Mouse (Mus musculus): ENCODE measurements at regions not wholly inside any gene's neighbourhood (a gene's known extent, or its start where the extent isn't known, plus 50 kb on each side); places are given as distances from the start of the nearest gene placed in this dataset.

GRCm38 (mm10) chr17:3248875-3249274 is 77.5 kb upstream of the Tiam2 start:
- no peak for TF ChIP-seq POLR2A (IDR thresholded peaks at IDR 0.05; ENCODE audit: insufficient read depth, low read depth, low read length)
- TF ChIP-seq CTCF (IDR thresholded peaks at IDR 0.05): no peak
- TF ChIP-seq EP300 (IDR thresholded peaks at IDR 0.05; ENCODE audit: insufficient read depth, low read depth, low read length): no peak

Measured in heart, adult 2 months (tissue).